Mouse (Mus musculus): Measurements from ENCODE around the gene Trim2.

Trim2 gene

DNA sequence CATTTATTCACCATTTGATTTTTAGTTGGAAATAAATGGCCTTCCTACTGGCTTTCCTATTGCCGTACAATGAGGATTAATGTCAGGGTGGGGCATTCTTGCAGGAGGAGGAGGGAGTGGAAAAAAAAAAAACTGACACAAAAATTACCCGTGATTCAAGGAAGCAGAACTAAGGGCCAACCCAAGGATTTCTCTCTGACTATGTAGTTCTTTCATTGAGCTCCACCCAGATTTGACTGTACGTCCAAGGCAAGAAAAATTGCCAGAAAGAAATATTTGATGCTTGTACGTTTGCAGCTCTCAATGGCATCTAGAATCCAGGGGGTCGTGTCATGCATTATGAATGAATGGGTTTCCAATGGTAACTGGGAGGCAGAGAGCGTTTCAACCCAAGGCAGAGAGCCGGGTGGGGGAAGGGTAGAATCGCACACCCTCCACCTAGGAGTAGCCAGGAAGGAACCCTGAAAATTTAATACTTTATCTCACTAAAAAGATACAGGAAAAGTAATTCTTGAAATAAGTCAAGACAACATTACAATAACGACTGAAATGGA, 86.9 kb downstream of the Trim2 start:
- DNase-seq (ENCODE audit: low spot score) = no peak

DNA sequence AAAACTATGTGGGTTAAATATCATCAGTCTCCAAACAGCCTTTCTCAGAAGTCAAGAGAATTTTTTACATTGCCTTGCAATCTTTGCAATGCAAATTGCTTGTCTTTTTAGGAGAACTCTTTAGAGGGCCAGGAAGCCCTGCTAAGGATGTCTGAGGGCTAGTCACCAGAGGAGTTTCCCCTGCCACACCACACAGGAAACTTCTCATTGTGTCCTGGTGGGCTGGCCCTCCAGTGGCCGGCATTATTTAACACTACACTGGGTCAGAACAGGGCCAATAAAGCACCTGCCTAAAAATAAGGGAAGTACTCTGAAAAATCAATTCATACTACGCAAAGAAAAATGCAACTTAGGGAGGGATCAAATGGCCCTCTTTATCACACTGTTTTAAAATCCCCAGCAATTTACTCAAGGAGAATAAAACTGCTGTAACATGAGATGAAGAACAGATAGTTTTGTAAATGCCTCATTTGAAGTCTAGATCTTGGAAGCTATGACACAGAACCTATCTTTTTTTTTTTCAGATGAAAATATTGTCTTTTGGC, 87.4 kb downstream of the Trim2 start:
- DNase-seq (ENCODE audit: low spot score) = no peak

DNA sequence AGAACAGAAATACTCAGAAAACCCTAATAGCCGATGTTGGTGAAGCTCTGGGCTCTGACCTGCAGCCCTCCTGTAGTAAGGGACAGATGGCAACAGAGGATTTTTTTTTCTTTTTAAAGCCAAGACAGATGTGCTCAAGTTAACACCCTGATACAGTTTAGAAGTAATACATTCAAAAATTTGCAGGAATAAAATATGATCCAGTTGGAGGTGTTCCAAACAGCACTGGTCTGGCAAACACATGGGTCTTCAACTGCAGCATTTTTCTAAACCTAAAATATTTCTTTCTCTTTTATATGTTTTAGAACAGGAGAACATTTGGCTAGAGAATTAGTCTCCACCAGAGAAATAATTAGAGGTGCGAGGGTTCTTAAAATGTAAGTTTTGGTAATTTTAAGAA, 88.2 kb downstream of the Trim2 start:
- DNase-seq (ENCODE audit: low spot score) = no peak

DNA sequence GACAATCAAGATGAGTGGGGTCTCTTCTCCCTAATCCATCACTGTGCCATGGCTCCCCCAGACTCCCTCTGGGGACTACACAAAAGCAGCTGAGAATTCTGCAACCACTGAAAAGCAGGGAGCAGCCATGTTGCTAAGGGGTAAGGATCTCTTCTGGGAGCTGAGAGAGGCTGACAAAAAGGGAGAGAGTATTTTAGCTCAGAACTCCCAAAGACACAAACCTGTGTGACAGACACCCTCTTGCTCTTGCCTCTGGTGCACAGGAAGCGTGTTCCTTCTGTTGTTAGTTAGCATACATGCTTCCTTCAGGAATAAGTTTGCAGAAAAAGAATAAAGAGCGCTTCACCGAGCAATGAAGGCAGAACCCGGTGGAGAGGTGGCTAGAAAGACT, 88.7 kb downstream of the Trim2 start:
- no peak for DNase-seq (ENCODE audit: low spot score)

DNA sequence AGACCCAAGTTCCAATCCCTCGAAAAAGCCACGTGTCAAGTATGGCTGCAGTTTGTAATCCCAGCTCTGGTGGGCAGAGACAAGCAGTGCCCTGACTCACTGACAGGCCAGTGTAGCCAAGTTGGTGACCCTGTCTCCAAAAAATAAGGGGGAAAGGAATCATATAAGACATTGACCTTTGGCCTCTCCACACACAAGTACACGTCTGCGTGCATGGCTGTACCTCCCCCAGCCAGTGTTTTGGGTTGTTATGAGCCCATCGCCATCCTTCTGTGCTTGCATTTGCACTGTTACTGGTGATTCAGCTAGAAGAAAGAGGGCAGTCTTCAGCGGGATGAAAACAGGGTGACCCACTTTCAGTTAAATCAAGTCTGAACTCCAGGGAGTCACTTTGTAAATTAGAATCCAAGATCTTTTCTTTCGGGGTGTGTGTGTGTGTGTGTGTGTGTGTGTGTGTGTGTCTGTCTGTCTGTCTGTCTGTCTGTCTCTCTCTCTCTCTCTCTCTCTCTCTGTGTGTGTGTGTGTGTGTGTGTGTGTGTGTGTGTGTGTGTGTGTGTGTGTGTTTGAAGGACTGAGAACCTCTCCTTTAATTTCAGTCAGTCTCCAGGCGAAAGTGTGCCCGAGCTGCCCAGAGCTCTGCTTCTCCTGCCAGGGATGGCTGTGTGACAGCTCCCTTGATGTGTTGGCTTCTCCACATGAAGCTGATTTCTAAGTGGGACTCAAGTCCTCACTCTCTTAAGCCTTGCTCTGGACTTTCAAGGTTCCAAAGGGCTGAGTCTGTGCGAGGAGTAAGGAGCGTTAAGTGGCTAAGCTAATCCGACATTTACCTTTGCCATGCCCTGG, 89.3 kb downstream of the Trim2 start:
- no peak for DNase-seq (ENCODE audit: low spot score)

DNA sequence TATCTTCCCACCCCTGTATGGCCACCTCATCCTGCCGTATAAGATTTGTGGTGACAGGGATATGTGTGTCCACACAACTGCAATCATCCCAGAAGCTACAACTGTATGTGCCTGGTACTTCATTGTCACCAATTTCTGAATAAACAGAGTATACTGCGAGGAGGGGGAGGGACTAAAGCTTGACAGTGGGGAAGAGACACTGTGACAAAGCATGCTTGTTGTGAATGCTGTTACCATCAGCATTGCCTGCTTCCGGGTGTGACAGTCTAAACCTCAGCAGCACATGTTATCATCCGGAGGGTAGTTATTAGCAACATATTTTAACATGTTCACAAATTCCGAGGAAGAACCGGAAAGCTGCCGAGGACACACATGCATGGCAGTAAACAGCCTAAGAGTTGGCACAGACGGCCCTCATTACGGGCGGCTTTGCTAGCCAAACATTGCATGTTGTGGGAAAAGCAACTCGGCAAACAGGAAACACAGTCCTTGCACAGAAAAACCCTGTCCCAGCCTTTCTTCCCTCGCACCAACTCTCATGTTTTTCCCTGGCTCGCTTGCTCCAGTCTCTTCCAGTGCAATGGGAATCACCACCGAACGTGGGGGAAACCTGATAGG, 90.8 kb downstream of the Trim2 start:
- DNase-seq (ENCODE audit: low spot score) = no peak

DNA sequence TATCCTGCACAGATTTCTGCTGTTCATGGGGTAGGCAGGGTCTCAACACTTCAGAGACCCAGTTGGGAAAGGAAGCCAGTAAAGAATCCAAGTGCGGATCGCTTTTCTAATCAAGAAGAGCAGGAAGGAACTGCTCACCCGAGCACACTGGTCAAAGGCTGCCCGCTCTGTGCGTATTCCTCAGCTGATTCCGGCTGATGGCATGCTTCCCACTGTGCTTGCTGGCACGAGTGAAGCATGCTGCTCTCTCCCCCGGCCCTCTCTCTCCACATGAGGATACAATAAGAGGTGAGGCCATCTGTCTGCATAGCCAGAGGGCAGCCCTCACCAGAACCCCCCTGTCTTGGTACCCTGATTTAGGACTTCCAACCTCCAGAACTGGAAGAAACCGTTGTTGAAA, 91.4 kb downstream of the Trim2 start:
- DNase-seq (ENCODE audit: low spot score) = no peak

DNA sequence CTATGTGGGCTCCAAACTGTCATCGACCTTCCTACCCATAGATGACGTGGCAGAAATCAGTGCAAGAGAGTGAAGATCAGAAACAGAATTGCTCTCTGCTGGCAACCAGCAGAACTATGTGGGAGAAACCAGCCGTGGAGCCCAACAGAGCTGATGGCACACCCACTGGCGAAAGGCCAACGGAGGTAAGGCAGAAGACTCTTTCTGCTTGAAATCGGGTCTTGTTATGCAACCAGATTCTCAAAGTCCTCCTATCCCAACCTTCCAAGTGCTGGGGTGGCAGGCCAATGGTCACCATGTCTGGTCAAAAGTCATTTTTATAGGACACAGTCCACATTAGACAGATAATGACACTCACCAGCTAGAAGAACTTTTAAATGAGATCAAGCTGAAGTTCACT, 92.2 kb downstream of the Trim2 start:
- no peak for DNase-seq (ENCODE audit: low spot score)

GRCm38 (mm10) chr3:84211340-84211875, 95.3 kb downstream of the Trim2 start:
- no peak for DNase-seq (ENCODE audit: low spot score)

- DNase-seq (ENCODE audit: low spot score) = no peak
These were observed 97.7 kb downstream of the Trim2 start for GRCm38 (mm10) chr3:84208917-84209513.

- DNase-seq (ENCODE audit: low spot score) = no peak
These were observed 98.2 kb downstream of the Trim2 start for GRCm38 (mm10) chr3:84208475-84208874.

DNA sequence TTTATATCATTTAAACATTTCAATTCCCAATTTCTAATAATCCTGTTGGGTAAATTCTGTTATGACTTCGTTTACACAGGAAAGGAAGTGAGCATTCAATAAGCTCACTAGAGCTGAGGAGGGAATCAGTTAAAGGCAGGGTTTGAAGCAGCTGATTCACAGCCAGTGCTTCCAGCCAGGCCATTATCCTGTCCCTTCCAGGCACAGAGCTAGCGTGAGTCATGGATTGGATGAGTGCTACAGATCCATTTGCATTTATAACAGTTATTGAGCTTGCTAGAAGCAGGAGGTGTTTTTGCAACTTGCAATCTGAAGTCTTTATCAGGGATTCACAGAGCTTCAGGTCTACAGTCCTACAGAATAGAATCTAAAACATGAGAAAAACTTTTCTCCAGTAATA, 99.3 kb downstream of the Trim2 start:
- no peak for DNase-seq (ENCODE audit: low spot score)

DNA sequence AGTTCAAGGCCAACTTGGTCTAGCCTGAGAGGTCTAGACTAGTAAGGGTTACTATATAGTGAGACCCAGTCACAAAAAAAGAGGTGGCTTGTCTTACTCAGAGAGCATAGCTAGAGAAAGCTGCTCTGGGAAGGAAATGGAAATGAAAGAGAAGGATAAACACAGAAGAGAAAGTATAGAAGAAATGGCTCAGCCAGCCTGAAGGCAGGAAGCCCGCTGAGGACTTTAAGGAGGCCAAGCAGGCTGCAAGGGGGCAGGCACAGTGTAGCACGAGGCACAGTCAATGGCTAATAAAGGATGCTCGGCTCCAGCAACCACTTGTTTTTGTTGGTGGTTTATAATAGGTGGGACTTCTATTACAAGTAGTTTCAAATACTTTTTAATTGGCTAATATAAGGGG, 100.6 kb downstream of the Trim2 start:
- no peak for DNase-seq (ENCODE audit: low spot score)

GRCm38 (mm10) chr3:84205650-84206049, 101.0 kb downstream of the Trim2 start:
- no peak for DNase-seq (ENCODE audit: low spot score)

DNA sequence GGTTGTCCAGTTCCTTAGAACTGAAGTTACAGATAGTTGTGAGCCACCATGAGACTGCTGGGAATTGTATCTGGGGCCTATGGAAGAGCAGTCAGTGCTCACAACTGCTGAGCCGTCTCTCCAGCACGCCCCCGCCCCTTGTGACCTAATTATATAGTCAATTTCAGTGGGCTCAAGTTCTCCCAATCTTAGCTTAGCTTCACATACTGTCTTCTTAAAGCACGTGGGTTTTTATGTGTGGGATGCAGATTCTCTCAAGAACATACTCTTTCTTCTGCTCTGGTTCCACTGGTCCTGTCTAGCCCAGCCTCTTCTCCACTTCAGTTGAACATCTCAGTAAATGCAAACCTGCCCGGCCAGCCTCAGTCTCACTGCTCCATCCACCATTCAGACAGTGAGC, 102.0 kb downstream of the Trim2 start:
- DNase-seq (ENCODE audit: low spot score) = no peak

DNA sequence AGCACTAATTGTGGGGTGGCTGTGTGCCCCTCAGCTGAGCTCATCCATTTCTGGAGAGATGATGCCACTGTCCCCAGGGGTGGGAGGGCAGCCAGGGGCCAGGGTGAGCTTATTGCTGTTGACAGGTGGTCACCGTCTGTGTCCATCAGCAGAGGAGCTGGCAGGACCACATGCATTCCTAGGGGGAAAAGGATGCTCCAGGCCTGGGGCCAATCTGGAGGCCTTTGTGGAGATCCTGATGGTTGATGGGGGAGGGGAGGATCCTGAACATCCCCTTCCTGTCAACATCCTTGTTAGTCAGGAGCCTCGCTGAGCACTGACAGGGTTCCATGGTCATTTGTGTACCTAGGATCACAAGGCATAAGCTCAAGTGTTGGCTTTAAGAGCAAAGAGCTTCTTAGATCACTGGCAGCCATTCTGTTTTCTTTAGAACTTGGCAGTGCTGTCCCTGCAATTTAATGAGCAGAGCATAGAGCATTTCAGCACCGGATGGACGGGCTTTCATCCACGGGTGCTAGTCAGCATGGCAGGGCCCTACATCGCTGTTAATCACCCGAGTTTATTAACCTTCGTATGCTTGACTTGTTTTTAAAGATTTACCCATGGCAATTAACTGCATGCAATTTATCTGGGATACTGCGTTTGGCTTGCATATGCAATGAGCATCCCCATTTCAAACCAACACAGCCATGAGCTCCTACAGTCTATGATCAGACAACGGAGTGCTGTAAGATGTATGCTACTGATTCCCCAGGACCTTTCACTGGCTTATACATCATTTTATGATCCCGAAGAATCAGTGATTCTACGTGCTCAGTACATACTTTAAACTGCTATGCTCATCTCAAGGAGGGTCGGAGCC, 105.9 kb downstream of the Trim2 start:
- DNase-seq (ENCODE audit: low spot score) = no peak

- DNase-seq (ENCODE audit: low spot score) = no peak
These were observed 107.2 kb downstream of the Trim2 start for GRCm38 (mm10) chr3:84199516-84199915.

DNA sequence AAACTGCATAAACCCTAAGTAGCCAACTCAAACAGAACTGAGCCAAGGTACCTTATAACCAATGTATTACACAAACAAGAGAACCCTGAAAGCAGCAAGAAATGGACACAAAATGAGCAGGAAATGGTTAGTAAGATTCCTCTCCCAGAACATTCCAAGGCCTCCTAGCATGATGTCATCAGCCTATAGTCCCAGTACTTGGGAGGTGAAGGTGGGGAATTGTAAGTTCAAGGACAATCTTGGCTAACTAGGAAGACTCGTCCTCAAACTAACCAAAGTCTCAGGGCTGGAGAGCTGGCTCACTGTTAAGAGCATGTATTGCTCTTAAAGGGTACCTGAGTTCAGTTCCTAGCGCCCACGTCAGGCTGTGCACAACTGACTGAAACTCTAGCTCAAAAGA, 108.4 kb downstream of the Trim2 start:
- no peak for DNase-seq (ENCODE audit: low spot score)

GRCm38 (mm10) chr3:84193881-84194280, 112.8 kb downstream of the Trim2 start:
- DNase-seq (ENCODE audit: low spot score) = no peak

- no peak for DNase-seq (ENCODE audit: low spot score)
These were observed 115.4 kb downstream of the Trim2 start for GRCm38 (mm10) chr3:84191141-84191881.
